ENCODE assay signal across 14 mouse cellular contexts in genomic region chr6:28800976-28801375, GRCm38 (mm10).
DNase-seq lines count a peak whose midpoint lies in the region; ATAC-seq lines count a peak whose summit lies in the region.
"Had no signal": no experiment of that assay in that cellular context is flagged by ENCODE, and none has a peak within 500 bp of the region (broad histone marks: within the 10 kb centered on the region; RNA-seq: fewer than 3 reads in every experiment).

No protein-coding gene starts in this region.

- DNase-seq in frontal cortex, postnatal 10 days (ENCODE audit: low spot score in 2 of 2): no peak
- DNase-seq in right cerebral cortex, adult 2 months (ENCODE audit: low spot score in 2 of 2): peak; percentile 62
- no peak for DNase-seq in right cerebral cortex, postnatal 4 days
- DNase-seq in layer of hippocampus, adult 9-11 months: peak; percentile 83
- DNase-seq in kidney, postnatal 4 days: no peak
- DNase-seq in spleen, postnatal 4 days (ENCODE audit: low spot score in 2 of 2): no peak
- DNase-seq in natural killer cell, adult 2 months (ENCODE audit: low spot score in 2 of 2): no peak
- DNase-seq: adrenal gland, postnatal 25 days; B cell, adult 2 months; gastrocnemius, postnatal 14 days; kidney, adult 2 months had no signal

- peak; percentile 78 for ATAC-seq in frontal cortex, adult (ENCODE audit: low TSS enrichment)
- ATAC-seq: liver, embryonic 12.5 days; lung, postnatal 0 days had no signal

Comparison
In these comparisons a context has a peak if more than half of its experiments do, and no peak if none do; other contexts are left out.
1. DNase-seq: peak in right cerebral cortex, adult 2 months (2 of 2) and layer of hippocampus, adult 9-11 months (single experiment); none in frontal cortex, postnatal 10 days (0 of 2), right cerebral cortex, postnatal 4 days (single experiment), kidney, postnatal 4 days (0 of 2), spleen, postnatal 4 days (0 of 2) and natural killer cell, adult 2 months (0 of 2).